Mouse (Mus musculus) bone marrow, adult 2 months (tissue): ENCODE results near the gene Dirc2.

Experiments
- CTCF ChIP-seq: fragments of 200-500 bp; IDR thresholded peaks from 2 replicates; pipeline ENCODE4 v1.5.1; 2011; ENCODE audit warnings: low read length, control low read depth; ENCODE audit not compliant: control insufficient read depth, insufficient read depth
- POLR2A ChIP-seq: fragments of 200-500 bp; IDR thresholded peaks from 2 replicates; pipeline ENCODE4 v1.6.1; 2011; ENCODE audit warnings: low read depth, mild to moderate bottlenecking, control low read depth, low read length, borderline replicate concordance; ENCODE audit not compliant: control insufficient read depth

DNA sequence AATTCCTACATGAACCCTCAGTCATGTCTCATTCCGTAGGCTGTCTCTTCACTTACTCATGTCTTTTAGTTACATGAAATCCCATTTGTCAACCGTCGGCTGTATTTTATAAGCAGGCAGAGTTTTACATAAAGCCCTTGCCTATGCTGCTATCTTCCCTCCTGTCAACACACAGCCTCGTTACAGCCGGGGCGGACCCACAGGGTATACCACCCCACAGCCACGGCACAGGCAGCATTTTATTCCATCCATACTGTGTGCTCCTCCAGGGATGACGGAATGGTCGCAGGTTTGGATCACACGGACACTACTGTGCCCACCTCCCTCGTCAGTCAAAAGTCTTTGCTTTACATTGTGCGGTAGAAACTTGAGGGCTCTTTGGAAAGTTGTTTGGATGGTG lies 28.8 kb downstream of the Dirc2 start:
- TF ChIP-seq CTCF, result no peak
- TF ChIP-seq POLR2A, result no peak
